Mouse (Mus musculus) CH12F3 (cell line): Measurements from ENCODE around the gene Klk1b9.
"Not testable (repeated sequence)": the region's sequence is repeated elsewhere in the genome, so short reads cannot be mapped to it uniquely, and the experiment has no call there.

Source experiments
- in situ Hi-C: fragments of 300-500 bp; cut with MboI; formaldehyde crosslinking; loops from 2 replicates; pipeline ENCODE4 v1.14.3; 2020; ENCODE audit warnings: low sequenced_read_pairs

Gene Klk1b9

GRCm38 (mm10) chr7:43975761-43976160, at the start of gene Klk1b9:
Klk1b9 (plus strand) TSS chr7:43976061.
- in situ Hi-C loops = not testable (repeated sequence)

DNA sequence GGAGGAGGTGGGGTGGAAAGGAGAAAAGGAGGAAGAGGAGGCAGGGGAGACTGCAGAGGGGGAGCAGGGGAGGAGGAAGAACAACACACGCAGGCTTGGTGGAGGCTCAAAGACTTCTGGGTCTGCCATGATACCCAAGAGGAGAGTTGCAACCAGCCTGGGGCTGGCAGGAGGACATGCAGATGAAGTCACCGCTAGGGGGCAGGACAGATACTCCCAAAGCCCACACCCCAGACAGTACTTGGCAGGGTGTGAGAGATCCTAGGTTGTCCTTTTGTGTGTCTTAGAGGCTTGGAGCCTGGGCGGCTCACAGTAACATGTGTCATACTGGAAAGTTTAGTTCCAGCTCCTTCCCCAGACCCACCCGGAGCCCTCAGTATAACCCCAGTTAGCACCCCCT, 47.3 kb upstream of the Klk1b9 start:
- in situ Hi-C loops = no loop called here

DNA sequence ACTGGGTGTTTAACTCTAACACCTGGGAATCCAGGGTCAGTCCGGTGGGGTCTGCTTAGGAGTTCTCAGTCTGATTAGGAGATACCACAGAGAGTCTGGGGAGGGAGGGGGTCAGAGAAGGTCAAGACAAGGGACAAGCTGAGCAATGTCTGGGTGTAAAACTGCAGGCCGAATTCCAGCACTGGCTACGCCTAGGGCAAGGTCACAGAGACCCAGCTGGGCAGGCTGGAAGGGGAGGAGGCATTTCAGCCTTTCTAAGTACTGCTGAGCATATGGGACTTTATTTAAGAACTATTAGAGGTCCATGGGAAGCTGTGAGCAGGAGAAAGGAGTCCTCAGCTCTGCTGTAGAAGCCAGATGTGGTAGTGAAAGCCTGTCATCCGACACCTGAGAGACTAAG, 43.5 kb upstream of the Klk1b9 start:
- in situ Hi-C loops = no loop called here

GRCm38 (mm10) chr7:43933440-43933839, 42.4 kb upstream of the Klk1b9 start, which contains the start of gene Klk15:
Klk15 (plus strand) TSS chr7:43933740.
- in situ Hi-C loops = no loop called here

GRCm38 (mm10) chr7:43934747-43935146, 41.1 kb upstream of the Klk1b9 start:
- in situ Hi-C loops = no loop called here

GRCm38 (mm10) chr7:43936551-43936950, 39.3 kb upstream of the Klk1b9 start:
- in situ Hi-C loops = no loop called here

- in situ Hi-C loops = not testable (repeated sequence)
Measured at GRCm38 (mm10) chr7:43942293-43942692, 33.6 kb upstream of the Klk1b9 start.

- in situ Hi-C loops = no loop called here
Measured at GRCm38 (mm10) chr7:43944727-43945264, 31.1 kb upstream of the Klk1b9 start.

- in situ Hi-C loops = no loop called here
Measured at GRCm38 (mm10) chr7:43950364-43950763, 25.5 kb upstream of the Klk1b9 start, which contains the start of gene Klk1b8. Klk1b8 (plus strand) TSS chr7:43950664.

- in situ Hi-C loops = no loop called here
Measured at GRCm38 (mm10) chr7:43952703-43953102, 23.2 kb upstream of the Klk1b9 start.

DNA sequence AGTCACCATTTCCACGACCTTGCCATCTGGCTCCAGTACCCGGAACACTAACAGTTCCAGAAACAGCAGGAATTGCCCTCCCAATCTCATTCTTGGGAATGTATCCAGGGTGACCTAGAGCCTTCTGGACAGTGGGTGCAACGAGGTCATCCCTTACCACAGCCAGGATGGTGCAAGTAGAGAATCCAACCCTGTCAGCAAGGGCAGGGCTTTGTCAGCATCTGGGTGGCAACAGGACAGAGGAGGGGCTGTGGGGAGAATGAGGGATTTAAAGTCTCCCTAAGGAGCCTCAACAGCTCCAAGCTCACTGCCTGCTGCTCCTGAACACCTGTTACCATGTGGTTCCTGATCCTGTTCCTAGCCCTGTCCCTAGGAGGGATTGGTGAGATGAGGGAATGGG, 9.4 kb upstream of the Klk1b9 start, which contains the start of gene Klk1b1:
TSS of gene Klk1b1 (plus strand) at position 301 of the 400 bp plus-strand sequence.
- in situ Hi-C loops = no loop called here

DNA sequence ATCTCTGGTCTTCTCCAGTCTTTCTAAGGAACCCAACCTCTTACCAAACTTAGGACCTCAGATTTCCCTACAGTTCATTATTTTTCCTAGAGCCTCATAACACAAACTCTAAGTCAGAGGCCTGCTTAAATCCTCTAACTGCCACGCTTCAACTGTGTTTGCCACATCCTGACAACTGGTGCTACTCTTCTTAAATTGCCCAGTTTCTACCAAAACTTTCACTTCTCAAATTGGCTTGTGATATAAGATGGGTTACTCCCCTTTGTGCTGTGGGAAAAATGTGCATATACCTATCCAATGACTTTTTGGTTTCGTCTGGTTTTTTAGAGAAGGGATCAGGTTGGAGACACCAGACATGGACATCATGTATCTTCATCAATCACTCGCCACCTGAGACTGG, 8.8 kb upstream of the Klk1b9 start:
- in situ Hi-C loops = no loop called here

GRCm38 (mm10) chr7:43967612-43968011, 8.2 kb upstream of the Klk1b9 start:
- in situ Hi-C loops = no loop called here

DNA sequence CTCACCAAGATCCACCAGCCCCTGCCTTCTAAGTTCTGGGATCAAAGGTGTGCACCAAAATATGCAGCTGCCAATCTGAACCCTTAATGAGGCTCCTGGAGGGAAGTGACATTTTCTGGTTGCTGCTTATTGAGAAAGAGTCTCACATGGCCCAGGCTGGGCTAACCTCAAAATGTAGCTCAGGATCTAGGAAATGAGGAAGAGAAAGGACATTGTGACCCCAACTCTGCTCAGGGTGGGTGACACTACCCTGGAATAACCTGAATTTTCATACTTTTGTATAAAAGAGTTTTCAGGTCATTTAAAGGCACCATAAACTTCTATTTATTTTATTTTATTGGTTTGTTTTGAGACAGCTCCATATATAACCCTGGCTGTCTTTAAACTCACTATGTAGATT, 9.8 kb downstream of the Klk1b9 start:
- in situ Hi-C loops = loop anchor here (5.0 kb wide), 1 partner anchor 87 kb away; no protein-coding TSS in a partner anchor

GRCm38 (mm10) chr7:43994821-43995220, 19.0 kb downstream of the Klk1b9 start:
- in situ Hi-C loops = not testable (repeated sequence)

DNA sequence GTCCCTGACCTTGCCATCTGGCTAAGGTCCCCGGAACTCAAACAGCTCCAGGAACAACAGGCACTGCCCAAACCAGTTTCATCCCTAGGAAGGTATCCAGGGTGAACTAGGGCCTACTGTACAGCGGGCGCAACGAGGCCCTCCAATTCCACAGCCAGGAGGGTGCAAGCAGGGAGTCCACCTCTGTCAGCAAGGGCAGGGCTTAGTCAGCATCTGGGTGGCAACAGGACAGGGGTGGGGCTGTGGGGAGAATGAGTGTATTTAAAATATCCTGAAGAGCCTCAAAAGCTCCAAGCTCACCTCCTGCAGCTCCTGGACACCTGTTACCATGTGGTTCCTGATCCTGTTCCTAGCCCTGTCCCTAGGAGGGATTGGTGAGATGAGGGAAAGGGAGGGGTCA, 19.7 kb downstream of the Klk1b9 start, which contains the start of gene Klk1b11:
TSS of gene Klk1b11 (plus strand) at position 301 of the 400 bp plus-strand sequence.
- in situ Hi-C loops = not testable (repeated sequence)

DNA sequence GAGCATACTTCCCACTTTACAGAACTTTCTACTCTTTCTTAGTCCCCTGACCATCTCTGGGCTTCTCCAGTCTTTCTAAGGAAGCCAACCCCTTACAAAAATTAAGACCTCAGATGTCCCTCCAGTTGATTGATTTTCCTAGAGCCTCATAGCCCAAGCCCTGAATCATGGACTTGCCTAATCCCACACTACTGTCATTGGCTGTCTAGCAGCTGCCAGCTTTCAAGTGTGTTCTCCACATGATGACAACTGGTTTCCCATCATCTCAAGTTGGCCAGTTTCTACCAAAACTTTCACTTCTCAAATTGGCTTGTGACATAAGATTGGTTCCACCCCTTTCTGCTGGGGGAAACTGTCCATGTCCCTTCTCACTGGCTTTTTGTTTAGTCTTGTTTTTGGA, 29.0 kb downstream of the Klk1b9 start:
- in situ Hi-C loops = no loop called here

- in situ Hi-C loops = not testable (repeated sequence)
Measured at GRCm38 (mm10) chr7:44011868-44012267, 36.0 kb downstream of the Klk1b9 start, which contains the start of gene Klk1b26. Klk1b26 (plus strand) TSS chr7:44012168.

GRCm38 (mm10) chr7:44014666-44015065, 38.8 kb downstream of the Klk1b9 start:
- in situ Hi-C loops = not testable (repeated sequence)

DNA sequence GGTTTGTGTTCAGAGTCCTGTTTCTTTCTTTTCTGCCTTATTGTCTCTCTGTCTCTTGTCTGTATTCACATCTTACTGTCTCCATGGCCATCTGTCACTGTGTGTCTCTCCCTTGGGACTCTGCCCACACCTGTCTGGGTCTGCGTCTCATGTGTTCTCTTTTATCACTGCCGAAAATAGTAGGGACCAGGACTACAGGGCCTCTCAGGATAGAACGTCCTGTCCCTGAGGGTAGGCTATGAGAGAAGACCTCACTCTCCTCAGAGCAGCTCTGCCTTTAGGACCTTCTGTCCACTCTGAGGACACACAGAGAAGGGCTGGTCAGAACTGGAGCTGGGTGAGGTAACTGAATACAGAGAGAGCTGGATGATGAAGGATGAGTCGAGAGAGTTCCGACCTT, 39.2 kb downstream of the Klk1b9 start:
- in situ Hi-C loops = no loop called here
